Mouse (Mus musculus) small intestine, adult 2 months (tissue): Measurements from ENCODE around the gene Mtmr4. TPM values are rescaled to one million over a fixed set of nuclear protein-coding genes. Genes with fewer than 3 reads are reported as not detected.

Source experiments
- H3K27ac ChIP-seq: fragments of 200-500 bp; 2 replicates; pipeline ENCODE4 v1.5.1; 2012; ENCODE audit warnings: low read depth, low read length, control low read depth, inconsistent platforms; ENCODE audit not compliant: insufficient read depth
- H3K27me3 ChIP-seq: fragments of 200-500 bp; 2 replicates; pipeline ENCODE4 v1.6.1; 2012; ENCODE audit warnings: mild to moderate bottlenecking, moderate library complexity, low read length, inconsistent platforms; ENCODE audit not compliant: control insufficient read depth, insufficient read depth
- H3K36me3 ChIP-seq: fragments of 200-500 bp; 2 replicates; pipeline ENCODE4 v1.6.1; 2012; ENCODE audit warnings: mild to moderate bottlenecking, low read length, control low read depth, inconsistent platforms; ENCODE audit not compliant: control insufficient read depth, insufficient read depth
- H3K4me1 ChIP-seq: fragments of 200-500 bp; 2 replicates; pipeline ENCODE4 v1.6.1; 2012; ENCODE audit warnings: low read length, inconsistent platforms, mixed read lengths; ENCODE audit not compliant: control insufficient read depth, insufficient read depth, insufficient read length
- H3K4me3 ChIP-seq: fragments of 200-500 bp; 2 replicates; pipeline ENCODE4 v1.5.1; 2012; ENCODE audit warnings: low read depth, mild to moderate bottlenecking, control low read depth, inconsistent platforms, low read length, moderate library complexity
- CTCF ChIP-seq: fragments of 200-500 bp; IDR thresholded peaks from 2 replicates; pipeline ENCODE4 v1.5.1; 2012; ENCODE audit warnings: low read depth, mild to moderate bottlenecking, control low read depth, inconsistent platforms, low read length, moderate library complexity, mixed read lengths; ENCODE audit not compliant: insufficient replicate concordance, insufficient read length; ENCODE audit errors: extremely low read depth
- POLR2A ChIP-seq: fragments of 200-500 bp; IDR thresholded peaks from 2 replicates; pipeline ENCODE4 v1.6.1; 2012; ENCODE audit warnings: low read depth, mild to moderate bottlenecking, control low read depth, inconsistent platforms, low read length, moderate library complexity
- WGBS: fragments of 180-500 bp; shearing (Covaris S2); methylation state at CpG from one replicate; pipeline ENCODE4 v1.1.7; 2018; 5-methylcytosine and 5-hydroxymethylcytosine counted together
- polyA plus RNA-seq: library from polyadenylated mRNA; depleted of rRNA; stranded (reverse); fragments of >200 nt; gene quantifications from 2 replicates; pipeline ENCODE4 v1.2.3, GENCODE M21; 2012

Mtmr4 gene
- polyA plus RNA-seq, 1 experiment: 60.0 TPM

DNA sequence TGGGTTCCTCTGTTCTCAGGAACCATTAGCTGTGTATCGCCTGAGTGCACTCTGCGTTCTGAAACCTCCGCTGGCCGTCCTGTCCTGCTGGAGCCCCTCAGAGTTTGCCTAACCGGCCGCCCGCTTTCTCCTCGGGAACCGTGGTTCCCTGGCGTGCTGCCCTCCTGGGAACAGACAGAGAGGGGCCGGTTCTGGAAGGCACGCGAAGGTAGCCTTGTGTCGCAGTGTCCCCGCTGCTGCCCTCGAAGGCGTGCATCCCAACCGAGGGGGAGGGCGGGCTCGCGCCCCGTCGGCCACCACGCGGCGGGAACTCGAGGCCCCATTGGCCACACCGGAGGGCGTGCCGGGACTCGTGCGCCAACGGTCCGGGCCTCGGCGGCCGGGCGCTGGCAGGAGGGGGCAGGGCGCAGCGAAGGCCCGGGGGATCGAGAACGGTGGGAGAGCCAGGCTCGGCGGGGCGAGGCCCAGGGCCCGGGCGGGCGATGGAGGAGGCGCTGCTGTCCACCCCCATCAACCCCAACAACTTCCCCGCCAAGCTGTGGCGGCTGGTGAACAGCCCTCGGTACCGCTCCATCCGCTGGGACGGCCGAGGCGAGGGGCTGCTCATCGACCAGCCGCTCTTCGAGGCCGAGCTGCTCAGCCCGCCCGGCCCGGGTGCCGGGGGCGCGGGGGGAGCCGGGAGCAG, 25.0 kb downstream of the Mtmr4 start, which contains the start of gene Hsf5:
Hsf5 (plus strand) TSS at position 375 of the 685 bp plus-strand sequence.
- no peak within 1 kb of the TSS for H3K27ac ChIP-seq
- TF ChIP-seq CTCF (no peak), POLR2A (no peak)
- no peak within 1 kb of the TSS for H3K4me3 ChIP-seq
- H3K36me3 ChIP-seq: peaks cover 65% of the 10 kb centered on the region
- H3K4me1 ChIP-seq: no peaks in the 10 kb centered on the region
- no peaks in the 10 kb centered on the region for H3K27me3 ChIP-seq
- 96% methylated on average over 67 of the region's 69 CpGs for WGBS

DNA sequence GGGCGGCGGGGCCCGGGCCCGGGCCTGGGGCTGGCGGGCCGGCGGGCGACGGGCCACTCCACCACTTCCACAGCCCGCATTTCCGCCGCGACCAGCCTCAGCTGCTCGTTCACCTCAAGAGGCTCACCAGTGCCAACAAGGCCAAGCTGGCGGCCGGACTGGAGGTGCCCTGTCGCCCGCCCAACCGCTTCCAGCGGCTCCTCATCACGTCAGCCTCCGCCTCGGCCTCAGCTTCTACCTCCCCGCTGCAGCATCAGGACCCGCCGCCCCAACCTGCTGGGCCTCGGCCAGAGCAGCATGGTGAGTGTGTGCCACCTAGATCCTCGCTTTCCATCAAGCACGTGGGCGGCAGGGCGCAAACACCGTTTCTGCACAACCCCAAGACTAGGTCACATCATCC, 25.6 kb downstream of the Mtmr4 start:
- H3K27me3 ChIP-seq: no peaks in the 10 kb centered on the region
- no peaks in the 10 kb centered on the region for H3K4me1 ChIP-seq
- TF ChIP-seq POLR2A (no peak), CTCF (no peak)
- no peak overlapping the region for H3K4me3 ChIP-seq
- 95% methylated on average over 32 of the region's 32 CpGs for WGBS
- H3K27ac ChIP-seq: no peak overlapping the region
- peaks cover 59% of the 10 kb centered on the region for H3K36me3 ChIP-seq

DNA sequence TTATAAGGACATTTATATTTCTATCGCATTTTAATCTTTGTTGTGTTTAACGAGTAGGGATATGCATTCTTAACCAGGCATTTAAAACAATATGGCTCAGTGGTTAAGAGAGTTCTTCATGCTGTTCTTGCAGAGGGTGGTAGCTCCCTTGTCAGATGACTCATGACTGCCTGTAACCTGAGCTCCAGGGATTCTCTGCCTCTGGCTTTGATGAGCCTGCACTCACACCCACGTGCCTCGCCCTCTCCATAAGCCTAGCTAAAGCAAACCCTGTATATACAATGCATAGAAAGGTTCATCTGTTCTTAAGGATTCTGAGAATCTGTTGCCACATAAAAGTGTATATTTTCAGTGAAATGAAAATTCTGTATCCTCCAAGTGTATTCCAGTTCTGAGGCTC, 31.2 kb downstream of the Mtmr4 start:
- peaks cover 23% of the 10 kb centered on the region for H3K36me3 ChIP-seq
- 77% methylated on average over 4 of the region's 4 CpGs for WGBS

GRCm38 (mm10) chr11:87629859-87630258, 37.9 kb downstream of the Mtmr4 start:
- H3K4me3 ChIP-seq: no peak overlapping the region
- no peaks in the 10 kb centered on the region for H3K4me1 ChIP-seq
- TF ChIP-seq CTCF (peak; percentile 67; the same call in 1 of the 2 replicates), POLR2A (no peak)
- no peaks in the 10 kb centered on the region for H3K27me3 ChIP-seq
- WGBS: 8% methylated on average over 10 of the region's 10 CpGs
- H3K36me3 ChIP-seq: peaks cover 8% of the 10 kb centered on the region; the same call in 1 of the 2 replicates
- H3K27ac ChIP-seq: no peak overlapping the region

More for the DNA sequence above, 31.2 kb downstream of the Mtmr4 start:
- Histone ChIP-seq H3K4me3 (no peak overlapping the region), H3K27ac (no peak overlapping the region), H3K27me3 (no peaks in the 10 kb centered on the region), H3K4me1 (no peaks in the 10 kb centered on the region)
- TF ChIP-seq POLR2A (no peak), CTCF (no peak)

- WGBS: 32% methylated on average over 2 of the region's 2 CpGs
- Histone ChIP-seq H3K27ac (peak overlapping the region; percentile 30; the same call in 1 of the 2 replicates), H3K36me3 (no peaks in the 10 kb centered on the region), H3K27me3 (no peaks in the 10 kb centered on the region), H3K4me3 (peak overlapping the region; percentile 76), H3K4me1 (peaks cover 2% of the 10 kb centered on the region; the same call in 1 of the 2 replicates)
- TF ChIP-seq CTCF (no peak), POLR2A (no peak)
Measured at GRCm38 (mm10) chr11:87638793-87639192, 46.8 kb downstream of the Mtmr4 start.

GRCm38 (mm10) chr11:87639206-87639605, 47.2 kb downstream of the Mtmr4 start:
- under 1% methylated on average over 29 of the region's 29 CpGs for WGBS
- no peaks in the 10 kb centered on the region for H3K27me3 ChIP-seq

GRCm38 (mm10) chr11:87642865-87643264, 50.9 kb downstream of the Mtmr4 start:
- Histone ChIP-seq H3K27me3 (no peaks in the 10 kb centered on the region), H3K4me1 (peaks cover 2% of the 10 kb centered on the region; the same call in 1 of the 2 replicates), H3K27ac (no peak overlapping the region), H3K36me3 (no peaks in the 10 kb centered on the region), H3K4me3 (no peak overlapping the region)
- TF ChIP-seq CTCF: no peak
- no peak for TF ChIP-seq POLR2A

More at GRCm38 (mm10) chr11:87639206-87639605, 47.2 kb downstream of the Mtmr4 start:
- Histone ChIP-seq H3K4me1 (peaks cover 2% of the 10 kb centered on the region; the same call in 1 of the 2 replicates), H3K36me3 (no peaks in the 10 kb centered on the region), H3K4me3 (peak overlapping the region; percentile 76), H3K27ac (peak overlapping the region; percentile 30; the same call in 1 of the 2 replicates)
- TF ChIP-seq POLR2A (peak; percentile 70; the same call in 1 of the 2 replicates), CTCF (no peak)
